Mouse (Mus musculus) central nervous system, embryonic 11.5 days (tissue): Measurements from ENCODE around the gene Brap. TPM values are rescaled to one million over a fixed set of nuclear protein-coding genes. Genes with fewer than 3 reads are reported as not detected.

Experiments used
- polyA plus RNA-seq: library from polyadenylated mRNA; depleted of rRNA; stranded (reverse); fragments of >200 nt; gene quantifications from 2 replicates; pipeline ENCODE4 v1.2.3, GENCODE M21; 2012; rRNA removed

Gene Brap
- 29.5 and 30.0 TPM in 2 replicates for polyA plus RNA-seq

DNA sequence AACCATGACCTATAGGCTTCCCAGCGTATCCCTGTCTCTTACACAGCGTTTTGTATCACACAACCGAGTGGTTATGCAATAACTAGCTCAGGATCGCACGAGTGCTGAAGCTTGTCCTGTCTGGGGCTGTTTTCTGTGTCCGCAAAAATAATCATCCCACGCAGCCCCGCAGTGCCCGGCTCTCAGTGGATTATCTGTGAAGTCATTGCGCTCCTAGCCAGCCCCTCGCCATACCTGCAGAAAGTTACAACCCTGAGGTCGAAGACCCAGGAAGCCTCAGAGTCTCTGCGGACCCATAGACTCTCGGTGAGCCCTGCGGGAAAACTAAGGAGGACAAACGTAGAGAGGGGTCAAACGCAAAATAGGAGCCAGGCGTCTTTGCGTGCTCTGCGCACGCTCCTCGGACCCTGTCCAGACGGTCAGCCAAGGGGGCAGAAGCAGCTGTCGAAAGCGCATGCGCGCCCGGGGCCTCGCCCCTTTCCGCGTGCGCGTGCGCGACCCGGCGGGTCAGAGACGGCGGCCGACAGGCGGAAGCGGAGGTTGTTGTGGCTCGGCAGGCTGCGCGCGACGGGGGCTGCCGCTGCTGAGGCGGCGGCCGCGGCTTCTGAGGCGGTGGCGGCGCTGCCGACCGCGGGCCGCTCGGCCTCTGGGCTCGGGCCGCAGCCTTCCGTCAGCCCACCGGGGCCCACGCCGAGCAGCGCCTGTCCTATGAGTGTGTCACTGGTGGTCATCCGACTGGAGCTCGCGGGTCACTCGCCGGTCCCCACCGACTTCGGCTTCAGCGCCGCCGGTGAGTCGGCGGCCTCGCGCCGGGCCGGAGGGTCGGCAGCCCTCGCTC is at the start of gene Brap, which contains the start of gene Acad10:
Gene Brap, plus strand, starts transcription at position 505 of the 838 bp plus-strand sequence.
Gene Acad10, minus strand, starts transcription at position 456 of the 838 bp plus-strand sequence.

DNA sequence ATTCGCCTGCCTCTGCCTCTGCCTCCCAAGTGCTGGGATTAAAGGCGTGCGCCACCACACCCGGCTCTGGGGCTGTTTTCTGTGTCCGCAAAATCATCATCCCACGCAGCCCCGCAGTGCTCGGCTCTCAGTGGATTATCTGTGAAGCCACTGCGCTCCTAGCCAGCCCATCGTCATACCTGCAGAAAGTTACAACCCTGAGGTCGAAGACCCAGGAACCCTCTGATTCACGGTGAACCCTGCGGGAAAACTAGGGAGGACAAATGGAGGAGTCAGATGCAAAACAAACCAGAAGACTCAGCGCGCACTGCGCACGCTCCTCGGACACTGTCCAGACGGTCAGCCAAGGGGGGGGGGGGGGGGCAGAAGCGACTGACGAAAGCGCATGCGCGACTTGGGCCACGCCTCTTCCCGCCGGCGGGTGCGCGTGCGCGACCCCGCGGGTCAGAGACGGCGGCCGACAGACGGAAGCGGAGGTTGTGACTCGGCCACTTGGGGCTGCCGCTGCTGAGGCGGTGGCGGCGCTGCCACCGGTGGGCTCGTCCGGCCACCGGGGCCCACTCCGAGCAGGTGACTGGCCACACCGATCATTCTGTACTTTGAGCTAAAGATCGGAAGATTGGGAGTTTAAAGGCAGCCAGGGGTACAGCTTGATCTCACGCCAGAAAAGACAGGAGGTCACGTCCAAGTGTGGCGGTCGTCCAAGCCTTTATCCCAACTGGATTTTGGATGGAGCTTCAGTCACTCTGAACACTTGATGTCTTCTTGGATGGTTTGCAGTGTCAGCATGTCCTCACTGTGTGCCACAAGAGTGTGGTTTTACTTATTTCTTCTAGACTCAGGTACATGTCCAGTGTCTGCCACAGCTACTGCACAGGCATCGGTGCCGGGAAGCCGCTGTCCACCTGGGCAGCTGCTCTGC is 41.5 kb upstream of the Brap start, which contains the start of gene Acad12:
Gene Acad12, minus strand, starts transcription at position 347 of the 922 bp plus-strand sequence.

DNA sequence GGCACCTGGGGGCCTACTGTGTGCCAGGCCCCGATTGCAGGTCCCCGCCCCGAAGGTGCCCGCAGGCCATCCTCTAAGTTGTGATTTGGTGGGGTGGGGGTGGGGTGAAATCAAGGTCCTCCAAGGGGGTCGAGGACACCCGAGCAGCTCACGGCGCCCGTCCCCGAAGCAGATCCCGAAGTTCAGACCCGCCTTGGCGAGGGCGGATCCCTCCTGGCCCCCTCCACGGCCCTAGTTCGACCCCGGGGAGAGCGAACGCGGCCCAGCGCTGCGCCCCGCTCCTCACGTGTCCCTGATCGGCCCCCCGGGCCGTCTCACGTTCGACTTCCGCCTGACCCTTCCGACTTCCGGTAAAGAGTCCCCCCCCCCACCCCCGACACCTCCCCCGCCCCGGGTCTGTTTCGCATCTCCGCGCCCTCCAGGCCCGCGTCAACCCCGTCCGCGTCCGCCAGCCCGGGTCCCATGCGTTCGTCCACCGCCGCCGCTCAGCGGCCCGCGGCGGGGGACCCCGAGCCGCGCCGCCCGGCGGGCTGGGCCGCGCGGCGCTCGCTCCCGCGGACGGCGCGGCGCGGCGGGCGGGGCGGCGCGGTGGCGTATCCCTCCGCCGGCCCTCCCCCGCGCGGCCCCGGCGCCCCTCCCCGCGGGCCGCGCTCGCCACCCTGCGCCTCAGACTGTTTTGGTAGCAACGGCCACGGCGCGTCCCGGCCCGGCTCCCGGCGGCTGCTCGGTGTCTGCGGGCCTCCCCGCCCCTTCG is 51.0 kb downstream of the Brap start, which contains the start of gene Atxn2:
Gene Atxn2, plus strand, starts transcription at position 164 of the 754 bp plus-strand sequence.

Other genes with a start within 250 kb of the Brap start
- 0.48 and 1.4 TPM in 2 replicates for gene Tmem116, start 208.7 kb upstream of the Brap start, polyA plus RNA-seq
- 121 and 200 TPM in 2 replicates for gene Erp29, start 208.1 kb upstream of the Brap start, polyA plus RNA-seq
- gene Adam1b, start 157.1 kb upstream of the Brap start, polyA plus RNA-seq, result not detected in 2 replicates
- gene Adam1a, start 115.1 kb upstream of the Brap start, polyA plus RNA-seq, result 14.7 and 16.5 TPM in 2 replicates
- gene Gm42878, start 115.1 kb upstream of the Brap start, polyA plus RNA-seq, result 0.11 and 0.82 TPM in 2 replicates
- gene Mapkapk5, start 114.7 kb upstream of the Brap start, polyA plus RNA-seq, result 120 and 148 TPM in 2 replicates
- gene Aldh2, start 66.7 kb upstream of the Brap start, polyA plus RNA-seq, result 90.5 and 161 TPM in 2 replicates
- 0.85 and 2.2 TPM in 2 replicates for gene Acad12, start 41.6 kb upstream of the Brap start, polyA plus RNA-seq
- gene Acad10, start within 50 bp of the Brap start, polyA plus RNA-seq, result 2.1 and 2.7 TPM in 2 replicates
- 60.0 and 147 TPM in 2 replicates for gene Atxn2, start 50.8 kb downstream of the Brap start, polyA plus RNA-seq
- gene Sh2b3, start 177.1 kb downstream of the Brap start, polyA plus RNA-seq, result 8.8 and 12.9 TPM in 2 replicates
- 34.7 and 35.1 TPM in 2 replicates for gene Pheta1, start 188.4 kb downstream of the Brap start, polyA plus RNA-seq